Mouse (Mus musculus) adrenal gland, postnatal 4 days (tissue): ENCODE data around the gene Exoc5. TPM values are rescaled to one million over a fixed set of nuclear protein-coding genes. Genes with fewer than 3 reads are reported as not detected.
"Not testable (repeated sequence)": the region's sequence is repeated elsewhere in the genome, so short reads cannot be mapped to it uniquely, and the experiment has no call there.

ENCODE experiments used
- DNase-seq, 2 experiments: peaks; one replicate each; pipeline ENCODE4 v3.0.0; 2021 to 2022; ENCODE audit warnings: low spot score in 2 of 2, mixed read lengths in 2 of 2
- long read RNA-seq, 2 experiments: library from polyadenylated mRNA; stranded (forward); transcript quantifications; one replicate each; pipeline ENCODE4 v2.0.0; 2021
- total RNA-seq, 2 experiments: library from RNA; stranded (reverse); gene quantifications; 2 replicates each; pipeline ENCODE4 v1.2.3; 2021

The Exoc5 gene
- total RNA-seq: 10 to 100 TPM; 38.5 to 41.0 TPM
- long read RNA-seq, experiment 1, full-length matches to known transcripts: 12 of 18 reads
- long read RNA-seq, experiment 1, partial matches to known transcripts: 0 of 18 reads
- long read RNA-seq, experiment 1, other reads (novel, unspliced or antisense): 6 of 18 reads
- long read RNA-seq, experiment 2, full-length matches to known transcripts: 32 of 44 reads
- long read RNA-seq, experiment 2, partial matches to known transcripts: 1 of 44 reads
- long read RNA-seq, experiment 2, other reads (novel, unspliced or antisense): 11 of 44 reads

GRCm38 (mm10) chr14:49066274-49066823, at the start of gene Exoc5:
Gene Exoc5 (minus strand): TSS chr14:49066653.
- DNase-seq: peak; percentile 87 to 93

GRCm38 (mm10) chr14:49091755-49092154, 25.3 kb upstream of the Exoc5 start:
- DNase-seq: not testable (repeated sequence)

GRCm38 (mm10) chr14:49091277-49091676, 24.8 kb upstream of the Exoc5 start:
- no peak for DNase-seq

- DNase-seq: no peak
These were observed 23.6 kb upstream of the Exoc5 start for GRCm38 (mm10) chr14:49090102-49090501.

- no peak for DNase-seq
These were observed 23.1 kb upstream of the Exoc5 start for GRCm38 (mm10) chr14:49089461-49090058.

- no peak for DNase-seq
These were observed 21.9 kb upstream of the Exoc5 start for GRCm38 (mm10) chr14:49088155-49089048.

- DNase-seq: no peak
These were observed 20.1 kb upstream of the Exoc5 start for GRCm38 (mm10) chr14:49086522-49086921.

GRCm38 (mm10) chr14:49078820-49079219, 12.4 kb upstream of the Exoc5 start:
- DNase-seq: no peak

GRCm38 (mm10) chr14:49074361-49074760, 7.9 kb upstream of the Exoc5 start:
- no peak for DNase-seq

GRCm38 (mm10) chr14:49073896-49074295, 7.4 kb upstream of the Exoc5 start:
- no peak for DNase-seq

GRCm38 (mm10) chr14:49072837-49073236, 6.4 kb upstream of the Exoc5 start:
- no peak for DNase-seq

GRCm38 (mm10) chr14:49065529-49066273, 752 bp downstream of the Exoc5 start, which contains the start of gene Ap5m1:
Gene Ap5m1 (plus strand): TSS chr14:49066097.
- DNase-seq: peak in 1 of 2 experiments; percentile 34

GRCm38 (mm10) chr14:49063838-49064237, 2.6 kb downstream of the Exoc5 start:
- no peak for DNase-seq

- no peak for DNase-seq
These were observed 17.0 kb downstream of the Exoc5 start for GRCm38 (mm10) chr14:49049492-49049891.

GRCm38 (mm10) chr14:49045610-49046009, 20.8 kb downstream of the Exoc5 start:
- no peak for DNase-seq

GRCm38 (mm10) chr14:49028991-49029390, 37.5 kb downstream of the Exoc5 start:
- no peak for DNase-seq

- no peak for DNase-seq
These were observed 38.6 kb downstream of the Exoc5 start for GRCm38 (mm10) chr14:49027779-49028368.

GRCm38 (mm10) chr14:49027040-49027778, 39.2 kb downstream of the Exoc5 start:
- DNase-seq: no peak

GRCm38 (mm10) chr14:49019765-49020164, 46.7 kb downstream of the Exoc5 start:
- no peak for DNase-seq
